Mouse (Mus musculus): ENCODE measurements around the gene Ptprr. TPM values are rescaled to one million over a fixed set of nuclear protein-coding genes. Genes with fewer than 3 reads are reported as not detected.

The Ptprr gene
- polyA plus RNA-seq, 1 experiment from 2014 or later: 0.45 TPM

DNA sequence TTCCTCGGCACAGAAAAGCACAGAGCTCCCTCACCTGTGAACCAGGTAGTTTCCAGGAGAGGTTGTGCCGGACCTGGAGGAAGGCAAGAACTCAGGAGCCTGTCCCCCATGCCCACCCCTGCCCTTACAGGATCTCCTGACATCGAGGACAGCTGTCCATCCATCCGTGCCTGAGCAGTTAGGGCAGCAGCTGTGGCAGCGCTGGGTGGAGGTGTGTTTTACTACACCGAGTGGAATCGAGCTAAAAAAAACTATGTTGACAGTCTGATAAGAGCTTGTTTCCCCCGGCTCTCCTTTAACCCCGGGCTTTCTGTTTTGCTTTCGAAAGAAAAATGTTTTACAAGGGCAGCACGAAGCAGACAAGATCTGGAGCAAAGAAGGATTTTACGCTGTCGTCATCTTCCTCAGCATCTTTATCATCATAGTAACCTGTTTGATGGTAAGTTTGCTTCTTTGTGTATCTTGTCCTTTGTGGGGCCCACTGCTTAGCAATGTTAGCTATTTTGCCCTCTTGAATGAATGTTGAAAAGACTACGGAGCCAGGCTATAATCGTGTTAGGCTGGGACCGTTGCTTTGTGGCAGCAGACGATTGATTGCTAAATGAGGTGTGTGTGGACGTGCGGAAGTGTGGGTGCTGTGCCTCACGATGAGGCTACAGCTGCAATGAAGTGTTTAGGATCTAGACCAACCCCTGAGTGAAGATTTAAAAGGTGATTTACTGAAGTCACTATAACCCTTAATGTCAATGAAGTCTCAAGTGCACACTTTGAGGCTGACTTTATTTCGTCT is 159.6 kb downstream of the Ptprr start:
- no peak for ATAC-seq (ENCODE audit: low read depth)
- WGBS: 4% methylated on average over 21 of the region's 21 CpGs
- no peaks in the 10 kb centered on the region for H3K36me3 ChIP-seq (ENCODE audit: control insufficient read depth, insufficient read depth, low read length)
- peak overlapping the region; percentile 31 for H3K4me3 ChIP-seq (ENCODE audit: low read length)
- peaks cover 2% of the 10 kb centered on the region; the same call in 1 of the 2 replicates for H3K4me1 ChIP-seq (replicated peaks; ENCODE audit: control insufficient read depth, insufficient read depth, low read length)
- H3K27me3 ChIP-seq (ENCODE audit: control insufficient read depth, insufficient read depth, low read depth, low read length): peaks cover 3% of the 10 kb centered on the region; the same call in 1 of the 2 replicates
- peak overlapping the region; percentile 50 for H3K4me2 ChIP-seq (ENCODE audit: low read depth, low read length)
- H3K9ac ChIP-seq (ENCODE audit: low read length): no peak overlapping the region
- H3K9me3 ChIP-seq (ENCODE audit: control insufficient read depth, low read length): no peaks in the 10 kb centered on the region
- H3K27ac ChIP-seq (ENCODE audit: low read length): no peak overlapping the region

DNA sequence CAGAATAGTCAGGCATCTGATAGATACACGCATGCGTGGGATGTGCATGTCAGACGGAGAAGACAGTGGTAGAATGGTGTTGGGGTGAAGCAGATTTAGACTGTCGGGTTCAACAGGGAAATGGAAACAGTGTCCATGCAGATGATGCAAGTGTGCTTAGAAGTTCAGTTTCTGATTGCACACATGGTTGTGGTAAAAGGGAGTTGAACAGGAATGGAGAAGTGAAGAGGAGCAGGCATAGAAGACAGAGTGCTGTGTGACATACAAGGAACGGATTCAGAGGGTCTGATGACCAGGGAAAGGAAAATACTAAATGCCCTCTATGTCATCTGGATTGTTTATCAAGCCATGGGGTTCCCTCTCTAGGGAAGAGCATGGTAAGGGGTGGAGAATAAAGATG is 163.2 kb downstream of the Ptprr start:
- Histone ChIP-seq H3K27me3 (ENCODE audit: control insufficient read depth, insufficient read depth, low read depth, low read length) (peaks cover 3% of the 10 kb centered on the region; the same call in 1 of the 2 replicates), H3K4me1 (replicated peaks; ENCODE audit: control insufficient read depth, insufficient read depth, low read length) (peaks cover 2% of the 10 kb centered on the region; the same call in 1 of the 2 replicates), H3K36me3 (ENCODE audit: control insufficient read depth, insufficient read depth, low read length) (no peaks in the 10 kb centered on the region), H3K27ac (ENCODE audit: low read length) (no peak overlapping the region), H3K4me3 (ENCODE audit: low read length) (no peak overlapping the region), H3K9ac (ENCODE audit: low read length) (no peak overlapping the region), H3K4me2 (ENCODE audit: low read depth, low read length) (no peak overlapping the region), H3K9me3 (ENCODE audit: control insufficient read depth, low read length) (no peaks in the 10 kb centered on the region)
- ATAC-seq (ENCODE audit: low read depth): no peak
- 85% methylated on average over 5 of the region's 5 CpGs for WGBS

DNA sequence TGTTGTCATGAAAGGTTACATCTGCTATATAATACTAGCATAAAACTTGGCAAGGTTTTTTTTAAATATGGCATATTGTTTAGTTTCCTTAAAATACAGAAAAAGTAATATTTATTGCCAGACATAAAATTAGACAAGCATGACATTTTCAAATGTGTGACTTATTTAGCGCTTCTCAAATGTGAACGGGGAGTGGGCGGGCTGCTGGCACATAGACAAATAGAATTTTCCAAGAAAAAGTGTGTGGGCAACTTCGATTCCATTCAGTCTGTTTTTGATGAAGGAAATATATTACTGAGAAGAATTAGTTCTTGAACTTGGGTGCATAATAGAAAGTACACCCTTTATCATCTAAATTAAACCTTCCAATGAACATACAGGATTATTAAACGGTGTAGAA is 164.2 kb downstream of the Ptprr start:
- H3K4me3 ChIP-seq (ENCODE audit: low read length): no peak overlapping the region

DNA sequence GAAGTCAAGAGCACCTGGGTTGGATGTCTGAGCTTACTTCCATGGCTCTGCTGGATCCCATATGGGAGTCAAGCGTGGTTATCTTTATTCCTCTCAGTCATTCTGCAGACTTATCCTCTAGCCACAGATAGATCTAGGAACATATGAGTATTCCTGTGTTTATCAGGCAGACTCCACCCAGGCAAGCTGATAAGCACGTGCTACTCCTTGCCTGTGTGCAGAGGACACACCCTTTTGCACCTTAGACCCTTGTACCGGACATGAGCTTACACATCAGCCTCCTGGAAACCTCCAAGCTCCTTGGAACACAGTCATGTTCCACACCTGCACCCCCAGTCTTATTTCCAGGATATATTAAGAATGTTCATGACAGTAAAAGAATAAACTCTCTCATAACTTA is 165.2 kb downstream of the Ptprr start:
- no peaks in the 10 kb centered on the region for H3K9me3 ChIP-seq (ENCODE audit: control insufficient read depth, low read length)
- no peak overlapping the region for H3K4me3 ChIP-seq (ENCODE audit: low read length)
- H3K9ac ChIP-seq (ENCODE audit: low read length): no peak overlapping the region
- no peak overlapping the region for H3K27ac ChIP-seq (ENCODE audit: low read length)
- H3K36me3 ChIP-seq (ENCODE audit: control insufficient read depth, insufficient read depth, low read length): no peaks in the 10 kb centered on the region
- no peaks in the 10 kb centered on the region for H3K27me3 ChIP-seq (ENCODE audit: control insufficient read depth, insufficient read depth, low read depth, low read length)
- H3K4me1 ChIP-seq (replicated peaks; ENCODE audit: control insufficient read depth, insufficient read depth, low read length): no peaks in the 10 kb centered on the region
- no peak overlapping the region for H3K4me2 ChIP-seq (ENCODE audit: low read depth, low read length)
- ATAC-seq (ENCODE audit: low read depth): no peak
- 53% methylated on average over 3 of the region's 3 CpGs for WGBS

More for the DNA sequence above, 164.2 kb downstream of the Ptprr start:
- no peak overlapping the region for H3K4me2 ChIP-seq (ENCODE audit: low read depth, low read length)
- no peaks in the 10 kb centered on the region for H3K9me3 ChIP-seq (ENCODE audit: control insufficient read depth, low read length)
- H3K9ac ChIP-seq (ENCODE audit: low read length): no peak overlapping the region
- no peak overlapping the region for H3K27ac ChIP-seq (ENCODE audit: low read length)
- ATAC-seq (ENCODE audit: low read depth): no peak
- H3K27me3 ChIP-seq (ENCODE audit: control insufficient read depth, insufficient read depth, low read depth, low read length): peaks cover 3% of the 10 kb centered on the region; the same call in 1 of the 2 replicates
- WGBS: 76% methylated on average over 5 of the region's 5 CpGs
- H3K4me1 ChIP-seq (replicated peaks; ENCODE audit: control insufficient read depth, insufficient read depth, low read length): peaks cover 2% of the 10 kb centered on the region; the same call in 1 of the 2 replicates
- no peaks in the 10 kb centered on the region for H3K36me3 ChIP-seq (ENCODE audit: control insufficient read depth, insufficient read depth, low read length)

DNA sequence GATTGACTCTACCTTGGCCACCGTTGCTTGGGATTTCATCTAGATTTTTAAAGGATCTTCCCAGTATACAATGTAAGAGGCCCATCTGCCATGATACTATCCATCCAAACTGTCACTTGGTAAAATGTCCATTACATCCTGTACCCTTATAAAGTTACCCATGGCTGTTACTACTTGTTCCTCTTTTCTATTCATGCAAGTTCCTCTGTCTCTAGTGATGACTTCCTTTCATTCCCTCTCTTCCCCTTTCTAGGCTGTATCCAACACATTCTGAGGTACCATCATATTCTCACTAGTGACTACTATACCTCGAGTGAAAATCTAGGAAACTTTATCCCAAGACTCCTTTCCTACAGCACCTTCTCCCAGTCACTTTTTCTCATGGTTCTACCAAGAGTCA is 173.7 kb downstream of the Ptprr start:
- Histone ChIP-seq H3K9ac (ENCODE audit: low read length) (no peak overlapping the region), H3K9me3 (ENCODE audit: control insufficient read depth, low read length) (no peaks in the 10 kb centered on the region), H3K27me3 (ENCODE audit: control insufficient read depth, insufficient read depth, low read depth, low read length) (no peaks in the 10 kb centered on the region), H3K4me3 (ENCODE audit: low read length) (no peak overlapping the region), H3K4me1 (replicated peaks; ENCODE audit: control insufficient read depth, insufficient read depth, low read length) (no peaks in the 10 kb centered on the region), H3K4me2 (ENCODE audit: low read depth, low read length) (no peak overlapping the region), H3K36me3 (ENCODE audit: control insufficient read depth, insufficient read depth, low read length) (no peaks in the 10 kb centered on the region), H3K27ac (ENCODE audit: low read length) (no peak overlapping the region)
- ATAC-seq (ENCODE audit: low read depth): no peak
- WGBS: 70% methylated on average over 2 of the region's 2 CpGs

DNA sequence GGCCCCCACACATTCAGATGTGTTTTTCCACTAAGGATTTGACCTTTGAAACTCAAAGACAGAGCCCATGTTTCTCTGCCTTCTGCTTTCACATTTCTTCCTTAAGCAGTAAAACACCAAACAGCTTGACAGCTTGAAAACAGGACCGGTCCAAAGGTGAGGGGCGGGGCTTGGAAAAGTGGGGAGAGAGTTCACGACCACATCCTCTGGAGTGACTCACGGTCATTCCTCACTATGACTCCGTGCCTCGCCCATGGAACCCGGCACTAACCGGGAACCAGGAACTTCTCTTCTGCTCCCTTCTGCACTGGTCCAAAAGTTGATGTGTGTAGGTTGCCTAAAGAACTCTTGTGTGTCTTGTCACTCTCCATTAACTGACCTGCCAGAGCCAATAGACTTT is 174.3 kb downstream of the Ptprr start:
- WGBS: 78% methylated on average over 8 of the region's 8 CpGs

DNA sequence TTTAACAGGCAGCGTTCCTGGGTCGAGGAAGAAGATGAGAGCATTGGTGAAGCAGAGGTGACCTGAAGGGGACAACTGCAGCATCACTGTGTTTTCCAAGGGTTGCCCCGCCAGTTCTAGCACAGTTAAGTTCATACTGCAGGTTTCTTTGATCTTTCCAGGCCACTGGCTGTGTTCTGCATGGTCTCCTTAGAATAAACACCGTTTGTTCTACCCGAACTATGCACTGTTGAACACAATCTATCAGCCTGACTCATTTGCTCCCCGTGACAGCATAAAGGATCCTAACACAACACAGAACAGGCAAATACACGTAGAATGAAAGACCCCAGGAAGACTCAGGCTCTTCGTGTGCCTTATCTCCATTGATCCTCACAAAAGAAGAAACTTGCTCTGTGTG is 176.4 kb downstream of the Ptprr start:
- no peak for ATAC-seq (ENCODE audit: low read depth)
- Histone ChIP-seq H3K27me3 (ENCODE audit: control insufficient read depth, insufficient read depth, low read depth, low read length) (no peaks in the 10 kb centered on the region), H3K9me3 (ENCODE audit: control insufficient read depth, low read length) (no peaks in the 10 kb centered on the region), H3K4me2 (ENCODE audit: low read depth, low read length) (no peak overlapping the region), H3K9ac (ENCODE audit: low read length) (no peak overlapping the region), H3K4me1 (replicated peaks; ENCODE audit: control insufficient read depth, insufficient read depth, low read length) (peaks cover 4% of the 10 kb centered on the region; the same call in 1 of the 2 replicates), H3K27ac (ENCODE audit: low read length) (no peak overlapping the region), H3K4me3 (ENCODE audit: low read length) (no peak overlapping the region), H3K36me3 (ENCODE audit: control insufficient read depth, insufficient read depth, low read length) (no peaks in the 10 kb centered on the region)
- WGBS: 53% methylated on average over 8 of the region's 8 CpGs

More for the DNA sequence above, 174.3 kb downstream of the Ptprr start:
- H3K9ac ChIP-seq (ENCODE audit: low read length): no peak overlapping the region
- peaks cover 4% of the 10 kb centered on the region; the same call in 1 of the 2 replicates for H3K4me1 ChIP-seq (replicated peaks; ENCODE audit: control insufficient read depth, insufficient read depth, low read length)
- H3K9me3 ChIP-seq (ENCODE audit: control insufficient read depth, low read length): no peaks in the 10 kb centered on the region
- H3K4me2 ChIP-seq (ENCODE audit: low read depth, low read length): no peak overlapping the region
- H3K36me3 ChIP-seq (ENCODE audit: control insufficient read depth, insufficient read depth, low read length): no peaks in the 10 kb centered on the region
- no peak overlapping the region for H3K27ac ChIP-seq (ENCODE audit: low read length)
- no peak for ATAC-seq (ENCODE audit: low read depth)
- no peak overlapping the region for H3K4me3 ChIP-seq (ENCODE audit: low read length)
- no peaks in the 10 kb centered on the region for H3K27me3 ChIP-seq (ENCODE audit: control insufficient read depth, insufficient read depth, low read depth, low read length)

DNA sequence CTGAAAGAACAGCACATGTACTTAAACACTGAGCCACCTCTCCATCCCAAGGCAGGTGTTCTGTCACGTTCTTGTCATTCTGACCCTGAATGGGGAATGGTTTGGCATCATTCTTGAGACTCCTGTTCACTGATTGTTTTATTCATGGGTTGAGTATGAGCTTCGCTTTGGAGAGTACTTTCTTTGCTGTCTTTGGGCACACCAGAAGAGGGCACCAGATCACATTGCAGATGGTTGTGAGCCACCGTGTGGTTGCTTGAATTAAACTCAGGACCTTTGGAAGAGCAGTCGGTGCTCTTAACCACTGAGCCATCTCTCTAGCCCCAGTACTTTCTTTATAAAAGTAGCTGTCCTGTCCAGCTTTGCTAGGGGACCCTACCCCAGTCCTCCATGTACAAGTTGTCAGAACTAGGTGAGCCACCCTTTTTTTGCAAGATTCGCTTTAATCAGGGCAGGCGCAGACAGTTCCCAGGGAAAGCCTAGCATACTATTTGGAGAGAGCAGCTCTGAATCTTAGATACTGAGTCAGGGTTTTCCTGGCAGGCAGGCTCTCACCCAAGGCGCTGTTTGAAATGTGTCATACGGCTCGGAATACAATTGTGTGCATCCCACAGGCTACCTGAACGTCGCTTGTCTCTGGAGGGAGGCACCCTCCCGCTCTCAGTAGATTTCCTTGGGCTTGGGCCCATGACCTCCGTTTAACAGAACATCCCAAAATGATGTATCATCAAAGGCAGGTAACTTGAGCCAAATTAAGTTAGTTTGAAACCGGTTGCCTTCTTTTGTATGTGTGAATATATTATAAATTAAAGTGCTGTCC is 178.8 kb downstream of the Ptprr start:
- 17% methylated on average over 14 of the region's 14 CpGs for WGBS
- H3K4me1 ChIP-seq (replicated peaks; ENCODE audit: control insufficient read depth, insufficient read depth, low read length): peaks cover 4% of the 10 kb centered on the region; the same call in 1 of the 2 replicates
- peak overlapping the region; percentile 39 for H3K4me2 ChIP-seq (ENCODE audit: low read depth, low read length)
- no peak overlapping the region for H3K27ac ChIP-seq (ENCODE audit: low read length)
- no peaks in the 10 kb centered on the region for H3K36me3 ChIP-seq (ENCODE audit: control insufficient read depth, insufficient read depth, low read length)
- H3K9ac ChIP-seq (ENCODE audit: low read length): no peak overlapping the region
- no peaks in the 10 kb centered on the region for H3K9me3 ChIP-seq (ENCODE audit: control insufficient read depth, low read length)
- peak; percentile 22; the same call in 1 of the 2 replicates for ATAC-seq (ENCODE audit: low read depth)
- peak overlapping the region; percentile 12; the same call in 1 of the 2 replicates for H3K4me3 ChIP-seq (ENCODE audit: low read length)
- H3K27me3 ChIP-seq (ENCODE audit: control insufficient read depth, insufficient read depth, low read depth, low read length): no peaks in the 10 kb centered on the region

DNA sequence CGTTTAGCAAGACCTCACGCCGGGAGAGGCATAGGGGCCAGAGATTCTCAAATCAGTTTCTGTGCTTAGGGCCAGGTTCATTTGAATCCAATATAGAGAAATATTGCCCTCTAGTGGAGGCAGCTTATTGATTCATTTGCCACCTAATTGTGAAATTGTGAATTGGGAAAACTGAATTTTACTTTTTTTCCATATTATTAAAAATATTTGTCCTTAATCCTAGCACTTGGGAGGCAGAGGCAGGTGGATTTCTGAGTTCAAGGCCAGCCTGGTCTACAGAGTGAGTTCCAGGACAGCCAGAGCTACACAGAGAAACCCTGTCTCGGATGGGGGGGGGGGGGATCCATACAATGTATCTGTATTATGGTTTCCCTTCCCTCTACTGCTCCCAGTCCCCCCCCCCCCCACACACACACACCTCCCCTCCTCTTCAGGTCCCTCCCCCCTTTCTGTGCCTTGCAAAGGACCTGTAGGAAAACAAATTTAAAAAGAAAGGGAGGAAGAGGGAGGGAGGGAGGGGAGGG is 179.5 kb downstream of the Ptprr start:
- no peak; the same call in 1 of the 2 replicates for ATAC-seq (ENCODE audit: low read depth)
- Histone ChIP-seq H3K27me3 (ENCODE audit: control insufficient read depth, insufficient read depth, low read depth, low read length) (no peaks in the 10 kb centered on the region), H3K4me3 (ENCODE audit: low read length) (peak overlapping the region; percentile 12; the same call in 1 of the 2 replicates), H3K9me3 (ENCODE audit: control insufficient read depth, low read length) (no peaks in the 10 kb centered on the region), H3K4me2 (ENCODE audit: low read depth, low read length) (peak overlapping the region; percentile 39), H3K9ac (ENCODE audit: low read length) (no peak overlapping the region), H3K4me1 (replicated peaks; ENCODE audit: control insufficient read depth, insufficient read depth, low read length) (peaks cover 4% of the 10 kb centered on the region; the same call in 1 of the 2 replicates), H3K36me3 (ENCODE audit: control insufficient read depth, insufficient read depth, low read length) (no peaks in the 10 kb centered on the region), H3K27ac (ENCODE audit: low read length) (no peak overlapping the region)
- WGBS: 0% methylated on average over 3 of the region's 4 CpGs

Measured in lung, embryonic 16.5 days (tissue).